Mouse (Mus musculus): ENCODE measurements around the gene Gm10842. TPM values are rescaled to one million over a fixed set of nuclear protein-coding genes. Genes with fewer than 3 reads are reported as not detected.
A peak's percentile ranks its signal among the peaks of the same experiment; 100 is the strongest.

Gm10842 gene
- polyA plus RNA-seq, 1 experiment, result not detected

GRCm38 (mm10) chr11:105155915-105156314 lies 9.2 kb downstream of the Gm10842 start:
- Histone ChIP-seq H3K79me3 (ENCODE audit: low read depth) (no peaks in the 10 kb centered on the region), H3K79me2 (ENCODE audit: control insufficient read depth, insufficient read depth) (no peaks in the 10 kb centered on the region), H3K36me3 (ENCODE audit: control insufficient read depth, insufficient read depth) (no peaks in the 10 kb centered on the region), H3ac (ENCODE audit: control insufficient read depth, insufficient read length, low read depth) (no peak overlapping the region), H3K4me3 (ENCODE audit: insufficient read depth, poor library complexity, severe bottlenecking) (no peak overlapping the region), H3K27me3 (ENCODE audit: control insufficient read depth, insufficient read depth, insufficient read length) (no peaks in the 10 kb centered on the region)
- no peak for TF ChIP-seq FOSL1 (IDR thresholded peaks at IDR 0.05; ENCODE audit: insufficient read depth, low read length, poor library complexity, severe bottlenecking)
- TF ChIP-seq CEBPB (IDR thresholded peaks at IDR 0.05; ENCODE audit: low read depth), result no peak
- TF ChIP-seq MYOD1 (IDR thresholded peaks at IDR 0.05; ENCODE audit: control insufficient read depth, insufficient read length, low read depth), result no peak
- no peak for TF ChIP-seq MAX (IDR thresholded peaks at IDR 0.05)
- no peak for TF ChIP-seq MYOG (IDR thresholded peaks at IDR 0.05; ENCODE audit: control insufficient read depth, extremely low read depth, insufficient read length)
- TF ChIP-seq CTCF (IDR thresholded peaks at IDR 0.05; ENCODE audit: control insufficient read depth, insufficient read depth, insufficient read length), result no peak
- no peak for TF ChIP-seq USF1 (IDR thresholded peaks at IDR 0.05; ENCODE audit: low read depth)

- H3ac ChIP-seq (ENCODE audit: control insufficient read depth, insufficient read length, low read depth), result no peak overlapping the region
- no peak overlapping the region for H3K4me3 ChIP-seq (ENCODE audit: insufficient read depth, poor library complexity, severe bottlenecking)
- no peaks in the 10 kb centered on the region for H3K79me3 ChIP-seq (ENCODE audit: low read depth)
- no peaks in the 10 kb centered on the region for H3K36me3 ChIP-seq (ENCODE audit: control insufficient read depth, insufficient read depth)
- no peaks in the 10 kb centered on the region for H3K27me3 ChIP-seq (ENCODE audit: control insufficient read depth, insufficient read depth, insufficient read length)
- no peaks in the 10 kb centered on the region for H3K79me2 ChIP-seq (ENCODE audit: control insufficient read depth, insufficient read depth)
- TF ChIP-seq CEBPB (IDR thresholded peaks at IDR 0.05; ENCODE audit: low read depth) (no peak), FOSL1 (IDR thresholded peaks at IDR 0.05; ENCODE audit: insufficient read depth, low read length, poor library complexity, severe bottlenecking) (no peak), MYOG (IDR thresholded peaks at IDR 0.05; ENCODE audit: control insufficient read depth, extremely low read depth, insufficient read length) (no peak), CTCF (IDR thresholded peaks at IDR 0.05; ENCODE audit: control insufficient read depth, insufficient read depth, insufficient read length) (no peak), MYOD1 (IDR thresholded peaks at IDR 0.05; ENCODE audit: control insufficient read depth, insufficient read length, low read depth) (no peak), MAX (IDR thresholded peaks at IDR 0.05) (no peak), USF1 (IDR thresholded peaks at IDR 0.05; ENCODE audit: low read depth) (no peak)
Observed at GRCm38 (mm10) chr11:105156748-105157267, 10.1 kb downstream of the Gm10842 start.

GRCm38 (mm10) chr11:105158047-105158446 lies 11.4 kb downstream of the Gm10842 start:
- TF ChIP-seq MAX (IDR thresholded peaks at IDR 0.05) (no peak), CEBPB (IDR thresholded peaks at IDR 0.05; ENCODE audit: low read depth) (no peak), MYOD1 (IDR thresholded peaks at IDR 0.05; ENCODE audit: control insufficient read depth, insufficient read length, low read depth) (no peak), CTCF (IDR thresholded peaks at IDR 0.05; ENCODE audit: control insufficient read depth, insufficient read depth, insufficient read length) (no peak), MYOG (IDR thresholded peaks at IDR 0.05; ENCODE audit: control insufficient read depth, extremely low read depth, insufficient read length) (no peak), FOSL1 (IDR thresholded peaks at IDR 0.05; ENCODE audit: insufficient read depth, low read length, poor library complexity, severe bottlenecking) (no peak), USF1 (IDR thresholded peaks at IDR 0.05; ENCODE audit: low read depth) (no peak)
- no peaks in the 10 kb centered on the region for H3K79me3 ChIP-seq (ENCODE audit: low read depth)
- H3K4me3 ChIP-seq (ENCODE audit: insufficient read depth, poor library complexity, severe bottlenecking), result no peak overlapping the region
- H3K79me2 ChIP-seq (ENCODE audit: control insufficient read depth, insufficient read depth), result no peaks in the 10 kb centered on the region
- no peaks in the 10 kb centered on the region for H3K27me3 ChIP-seq (ENCODE audit: control insufficient read depth, insufficient read depth, insufficient read length)
- H3ac ChIP-seq (ENCODE audit: control insufficient read depth, insufficient read length, low read depth), result no peak overlapping the region
- no peaks in the 10 kb centered on the region for H3K36me3 ChIP-seq (ENCODE audit: control insufficient read depth, insufficient read depth)

- Histone ChIP-seq H3K27me3 (ENCODE audit: control insufficient read depth, insufficient read depth, insufficient read length) (no peaks in the 10 kb centered on the region), H3K79me2 (ENCODE audit: control insufficient read depth, insufficient read depth) (no peaks in the 10 kb centered on the region)
Observed at GRCm38 (mm10) chr11:105159673-105160360, 13.1 kb downstream of the Gm10842 start.

GRCm38 (mm10) chr11:105161411-105161810 lies 14.7 kb downstream of the Gm10842 start:
- Histone ChIP-seq H3ac (ENCODE audit: control insufficient read depth, insufficient read length, low read depth) (no peak overlapping the region), H3K79me2 (ENCODE audit: control insufficient read depth, insufficient read depth) (no peaks in the 10 kb centered on the region), H3K27me3 (ENCODE audit: control insufficient read depth, insufficient read depth, insufficient read length) (no peaks in the 10 kb centered on the region), H3K36me3 (ENCODE audit: control insufficient read depth, insufficient read depth) (no peaks in the 10 kb centered on the region), H3K79me3 (ENCODE audit: low read depth) (no peaks in the 10 kb centered on the region), H3K4me3 (ENCODE audit: insufficient read depth, poor library complexity, severe bottlenecking) (no peak overlapping the region)
- TF ChIP-seq CTCF (IDR thresholded peaks at IDR 0.05; ENCODE audit: control insufficient read depth, insufficient read depth, insufficient read length) (no peak), MYOD1 (IDR thresholded peaks at IDR 0.05; ENCODE audit: control insufficient read depth, insufficient read length, low read depth) (no peak), MYOG (IDR thresholded peaks at IDR 0.05; ENCODE audit: control insufficient read depth, extremely low read depth, insufficient read length) (no peak), USF1 (IDR thresholded peaks at IDR 0.05; ENCODE audit: low read depth) (no peak), CEBPB (IDR thresholded peaks at IDR 0.05; ENCODE audit: low read depth) (no peak)

More at GRCm38 (mm10) chr11:105159673-105160360, 13.1 kb downstream of the Gm10842 start:
- TF ChIP-seq MYOD1 (IDR thresholded peaks at IDR 0.05; ENCODE audit: control insufficient read depth, insufficient read length, low read depth) (no peak), FOSL1 (IDR thresholded peaks at IDR 0.05; ENCODE audit: insufficient read depth, low read length, poor library complexity, severe bottlenecking) (peak; percentile 57), MAX (IDR thresholded peaks at IDR 0.05) (peak; percentile 82)
- Histone ChIP-seq H3ac (ENCODE audit: control insufficient read depth, insufficient read length, low read depth) (no peak overlapping the region), H3K79me3 (ENCODE audit: low read depth) (no peaks in the 10 kb centered on the region), H3K4me3 (ENCODE audit: insufficient read depth, poor library complexity, severe bottlenecking) (no peak overlapping the region), H3K36me3 (ENCODE audit: control insufficient read depth, insufficient read depth) (no peaks in the 10 kb centered on the region)
